Comparison of ENCODE assay signal across 26 mouse cellular contexts in genomic region chr12:84398629-84399028, GRCm38 (mm10). TPM values are rescaled to one million over a fixed set of nuclear protein-coding genes. Genes with fewer than 3 reads are reported as not detected.
DNase-seq lines count a peak whose midpoint lies in the region; ATAC-seq and TF ChIP-seq lines count a peak whose summit lies in the region.
"Had no signal": no experiment of that assay in that cellular context is flagged by ENCODE, and none has a peak within 500 bp of the region (broad histone marks: within the 10 kb centered on the region; RNA-seq: fewer than 3 reads in every experiment).

No protein-coding gene starts in this region.

- no peak overlapping the region for H3K4me3 ChIP-seq in liver, embryonic 16.5 days (ENCODE audit: low read depth, low read length)
- H3K4me3 ChIP-seq in liver, embryonic 11.5 days (ENCODE audit: low read depth, low read length), result no peak overlapping the region
- no peak overlapping the region for H3K4me3 ChIP-seq in testis, adult 2 months (ENCODE audit: control insufficient read depth, low read depth, low read length)
- H3K4me3 ChIP-seq: embryonic facial prominence, embryonic 12.5 days; embryonic facial prominence, embryonic 15.5 days; heart, adult 2 months; heart, embryonic 10.5 days; heart, embryonic 13.5 days; hindbrain, embryonic 12.5 days; hindbrain, embryonic 15.5 days had no signal

- H3K4me1 ChIP-seq in liver, embryonic 16.5 days (ENCODE audit: control insufficient read depth, low read depth, low read length), result peaks cover 6% of the 10 kb centered on the region
- H3K4me1 ChIP-seq in liver, embryonic 11.5 days (replicated peaks; ENCODE audit: control insufficient read depth, insufficient read depth, low read length), result peaks cover 9% of the 10 kb centered on the region; the same call in 1 of the 2 replicates
- no peaks in the 10 kb centered on the region for H3K4me1 ChIP-seq in testis, adult 2 months (ENCODE audit: control insufficient read depth, insufficient read depth, low read length)
- H3K4me1 ChIP-seq: embryonic facial prominence, embryonic 12.5 days; embryonic facial prominence, embryonic 15.5 days; hindbrain, embryonic 12.5 days; hindbrain, embryonic 15.5 days had no signal

- no peak for TF ChIP-seq POLR2A in testis, adult 2 months (IDR thresholded peaks at IDR 0.05; ENCODE audit: control insufficient read depth, low read depth, low read length)

- H3K27me3 ChIP-seq in liver, embryonic 16.5 days (ENCODE audit: control insufficient read depth, insufficient read depth, low read depth, low read length), result no peaks in the 10 kb centered on the region
- no peaks in the 10 kb centered on the region for H3K27me3 ChIP-seq in liver, embryonic 11.5 days (replicated peaks; ENCODE audit: control insufficient read depth, insufficient read depth, low read length)
- H3K27me3 ChIP-seq in testis, adult 2 months (ENCODE audit: control insufficient read depth, insufficient read depth, low read length), result no peaks in the 10 kb centered on the region
- H3K27me3 ChIP-seq: embryonic facial prominence, embryonic 12.5 days; embryonic facial prominence, embryonic 15.5 days; heart, embryonic 13.5 days; hindbrain, embryonic 12.5 days; hindbrain, embryonic 15.5 days; Patski had no signal

- intact Hi-C loops in heart, postnatal 36 days (cut with DNase I), result no loop called here

- no peak for TF ChIP-seq CTCF in testis, adult 2 months (IDR thresholded peaks at IDR 0.05; ENCODE audit: control insufficient read depth, insufficient read depth, insufficient replicate concordance, low read depth, low read length)

- H3K9me3 ChIP-seq in liver, embryonic 16.5 days (replicated peaks; ENCODE audit: control insufficient read depth, low read length), result no peaks in the 10 kb centered on the region
- H3K9me3 ChIP-seq in liver, embryonic 11.5 days (ENCODE audit: control insufficient read depth, low read length), result no peaks in the 10 kb centered on the region
- H3K9me3 ChIP-seq: embryonic facial prominence, embryonic 12.5 days; embryonic facial prominence, embryonic 15.5 days; heart, embryonic 10.5 days; heart, embryonic 13.5 days; hindbrain, embryonic 12.5 days; hindbrain, embryonic 15.5 days had no signal

- H3K36me3 ChIP-seq in liver, embryonic 16.5 days (ENCODE audit: control insufficient read depth, insufficient read depth), result no peaks in the 10 kb centered on the region
- no peaks in the 10 kb centered on the region for H3K36me3 ChIP-seq in liver, embryonic 11.5 days (ENCODE audit: control insufficient read depth, insufficient read depth, low read length)
- H3K36me3 ChIP-seq in testis, adult 2 months (ENCODE audit: control insufficient read depth, insufficient read depth, low read length), result no peaks in the 10 kb centered on the region; the same call in 1 of the 2 replicates
- H3K36me3 ChIP-seq: embryonic facial prominence, embryonic 12.5 days; embryonic facial prominence, embryonic 15.5 days; hindbrain, embryonic 15.5 days had no signal

- peak; percentile 52 for DNase-seq in heart, adult 11 months
- no peak for DNase-seq in heart, postnatal 36 days
- DNase-seq in liver, embryonic 11.5 days (ENCODE audit: low spot score), result no peak
- DNase-seq in testis, postnatal 10 days (ENCODE audit: low spot score), result no peak
- DNase-seq in adipocyte (ENCODE audit: low spot score), result peak; percentile 41
- DNase-seq: adrenal gland, adult 8-10 months; adrenal gland, postnatal 25 days; cerebellum, adult 18-20 months; cerebellum, adult 9-10 months; cerebellum, postnatal 14 days; forebrain, postnatal 0 days; gastrocnemius, postnatal 25 days; heart, adult 2 months; heart, postnatal 14 days had no signal

- peak overlapping the region; percentile 19; the same call in 1 of the 2 replicates for H3K27ac ChIP-seq in liver, embryonic 16.5 days (ENCODE audit: low read length)
- no peak overlapping the region for H3K27ac ChIP-seq in liver, embryonic 11.5 days (ENCODE audit: low read depth, low read length)
- H3K27ac ChIP-seq in testis, adult 2 months (ENCODE audit: control insufficient read depth, insufficient read depth, low read depth, low read length), result peak overlapping the region; percentile 2; the same call in 1 of the 2 replicates
- H3K27ac ChIP-seq: embryonic facial prominence, embryonic 12.5 days; embryonic facial prominence, embryonic 15.5 days; heart, adult 2 months; heart, embryonic 10.5 days; heart, embryonic 13.5 days; hindbrain, embryonic 12.5 days; hindbrain, embryonic 15.5 days had no signal

- no peak overlapping the region for H3K4me2 ChIP-seq in liver, embryonic 16.5 days (ENCODE audit: low read depth, low read length)
- no peak overlapping the region for H3K4me2 ChIP-seq in liver, embryonic 11.5 days
- H3K4me2 ChIP-seq: embryonic facial prominence, embryonic 12.5 days; embryonic facial prominence, embryonic 15.5 days; heart, embryonic 13.5 days; hindbrain, embryonic 12.5 days; hindbrain, embryonic 15.5 days had no signal

- no peak for ATAC-seq in liver, embryonic 16.5 days (ENCODE audit: low read depth)
- ATAC-seq in liver, embryonic 11.5 days (replicated peaks; ENCODE audit: low FRiP score), result no peak
- ATAC-seq in frontal cortex, adult (ENCODE audit: low TSS enrichment), result no peak
- ATAC-seq: CD4-positive, CD25-positive, alpha-beta regulatory T cell, adult 4 months; forebrain, embryonic 14.5 days; forebrain, postnatal 0 days; Patski had no signal

- no peak overlapping the region for H3K9ac ChIP-seq in liver, embryonic 16.5 days (ENCODE audit: low read depth, low read length)
- no peak overlapping the region for H3K9ac ChIP-seq in liver, embryonic 11.5 days (ENCODE audit: low read depth, low read length)
- H3K9ac ChIP-seq: embryonic facial prominence, embryonic 12.5 days; embryonic facial prominence, embryonic 15.5 days; forebrain, postnatal 0 days; heart, embryonic 13.5 days; hindbrain, embryonic 12.5 days; hindbrain, embryonic 15.5 days had no signal

- WGBS in liver, embryonic 16.5 days (ENCODE audit: insufficient replicate concordance), result 71% methylated on average over 5 of the region's 5 CpGs
- 77% methylated on average over 5 of the region's 5 CpGs for WGBS in liver, embryonic 11.5 days

RNA-seq across cellular contexts. Expression of gene Entpd5, which starts 10.2 kb away (rescaled TPM):
- total RNA-seq in heart, postnatal 36 days (2021), result 10 to 100 TPM; 61.6 to 68.2 TPM
- polyA plus RNA-seq in liver, embryonic 16.5 days (2015; fragmentation: Nextera tagmentation; extraction: Ambion mirVana), result 17.0 and 18.1 TPM in 2 replicates
- polyA plus RNA-seq in liver, embryonic 11.5 days (2014; fragmentation: Nextera tagmentation; extraction: Ambion mirVana), result 14.0 and 14.1 TPM in 2 replicates
- 12.5 and 12.7 TPM in 2 replicates for polyA plus RNA-seq in testis, adult 2 months (2012; rRNA removed)

RNA-seq across cellular contexts. Expression of gene Bbof1, which starts 10.2 kb away (rescaled TPM):
- total RNA-seq in heart, postnatal 36 days (2021), result 1 to 10 TPM; 1.2 TPM
- polyA plus RNA-seq in liver, embryonic 16.5 days (2015; fragmentation: Nextera tagmentation; extraction: Ambion mirVana), result 0.31 and 0.36 TPM in 2 replicates
- polyA plus RNA-seq in liver, embryonic 11.5 days (2014; fragmentation: Nextera tagmentation; extraction: Ambion mirVana), result 1.0 TPM in 2 replicates
- polyA plus RNA-seq in testis, adult 2 months (2012; rRNA removed), result 26.9 and 33.0 TPM in 2 replicates

RNA-seq across cellular contexts. Expression of gene Rnf113a2, which starts 18.4 kb away (rescaled TPM):
- 10 to 100 TPM; 11.7 to 12.1 TPM for total RNA-seq in heart, postnatal 36 days (2021)
- 11.7 and 11.9 TPM in 2 replicates for polyA plus RNA-seq in liver, embryonic 16.5 days (2015; fragmentation: Nextera tagmentation; extraction: Ambion mirVana)
- polyA plus RNA-seq in liver, embryonic 11.5 days (2014; fragmentation: Nextera tagmentation; extraction: Ambion mirVana), result 20.9 and 25.6 TPM in 2 replicates
- polyA plus RNA-seq in testis, adult 2 months (2012; rRNA removed), result 17.8 and 18.3 TPM in 2 replicates

RNA-seq across cellular contexts. Expression of gene Fam161b, which starts 37.0 kb away (rescaled TPM):
- 10 to 100 TPM in 1 of 2 experiments, 1 to 10 TPM in 1; 8.5 to 10.3 TPM for total RNA-seq in heart, postnatal 36 days (2021)
- 1.0 and 1.3 TPM in 2 replicates for polyA plus RNA-seq in liver, embryonic 16.5 days (2015; fragmentation: Nextera tagmentation; extraction: Ambion mirVana)
- 4.7 and 4.9 TPM in 2 replicates for polyA plus RNA-seq in liver, embryonic 11.5 days (2014; fragmentation: Nextera tagmentation; extraction: Ambion mirVana)
- polyA plus RNA-seq in testis, adult 2 months (2012; rRNA removed), result 9.4 TPM in 2 replicates

RNA-seq across cellular contexts. Expression of gene Coq6, which starts 37.2 kb away (rescaled TPM):
- 100 to 1,000 TPM; 105 to 114 TPM for total RNA-seq in heart, postnatal 36 days (2021)
- polyA plus RNA-seq in liver, embryonic 16.5 days (2015; fragmentation: Nextera tagmentation; extraction: Ambion mirVana), result 22.3 and 23.6 TPM in 2 replicates
- polyA plus RNA-seq in liver, embryonic 11.5 days (2014; fragmentation: Nextera tagmentation; extraction: Ambion mirVana), result 43.6 and 51.7 TPM in 2 replicates
- 41.7 and 41.8 TPM in 2 replicates for polyA plus RNA-seq in testis, adult 2 months (2012; rRNA removed)

Comparison
In these comparisons a context has a peak if more than half of its experiments do, and no peak if none do; other contexts are left out.
1. DNase-seq: peak in heart, adult 11 months (single experiment) and adipocyte (single experiment); none in heart, postnatal 36 days (0 of 2), liver, embryonic 11.5 days (single experiment) and testis, postnatal 10 days (single experiment).
2. RNA of gene Bbof1, which starts 10.2 kb away (polyA plus RNA-seq): 26.9 to 33.0 TPM in testis, adult 2 months; 1.0 TPM in liver, embryonic 11.5 days and 0.31 to 0.36 TPM in liver, embryonic 16.5 days; every median in the first group is over 10 times any median in the second.